Mouse (Mus musculus) adipocyte (in vitro differentiated cells): Measurements from ENCODE around the gene Alg11.

Experiments used
- DNase-seq: peaks from one replicate; pipeline ENCODE4 v3.0.0-alpha.2; 2016; ENCODE audit warnings: low spot score

Gene Alg11

GRCm38 (mm10) chr8:22060446-22060889, at the start of gene Alg11:
TSS of gene Alg11 (plus strand) at chr8:22060721.
- peak; percentile 98 for DNase-seq

- no peak for DNase-seq
These were observed 47.4 kb upstream of the Alg11 start for GRCm38 (mm10) chr8:22013034-22013707.

- no peak for DNase-seq
These were observed 42.8 kb upstream of the Alg11 start for GRCm38 (mm10) chr8:22017731-22018130.

- DNase-seq: no peak
These were observed 41.0 kb upstream of the Alg11 start for GRCm38 (mm10) chr8:22019498-22019897.

GRCm38 (mm10) chr8:22022244-22022643, 38.3 kb upstream of the Alg11 start:
- no peak for DNase-seq

GRCm38 (mm10) chr8:22025241-22025640, 35.3 kb upstream of the Alg11 start:
- DNase-seq: no peak

- no peak for DNase-seq
These were observed 31.5 kb upstream of the Alg11 start for GRCm38 (mm10) chr8:22028973-22029372.

- no peak for DNase-seq
These were observed 29.5 kb upstream of the Alg11 start for GRCm38 (mm10) chr8:22030990-22031389.

- no peak for DNase-seq
These were observed 24.4 kb upstream of the Alg11 start for GRCm38 (mm10) chr8:22036137-22036536.

GRCm38 (mm10) chr8:22037022-22037421, 23.5 kb upstream of the Alg11 start:
- peak; percentile 20 for DNase-seq

- DNase-seq: no peak
These were observed 20.9 kb upstream of the Alg11 start for GRCm38 (mm10) chr8:22039468-22040152.

GRCm38 (mm10) chr8:22040153-22040509, 20.4 kb upstream of the Alg11 start:
- no peak for DNase-seq

GRCm38 (mm10) chr8:22042515-22042914, 18.0 kb upstream of the Alg11 start:
- no peak for DNase-seq

GRCm38 (mm10) chr8:22043706-22044105, 16.8 kb upstream of the Alg11 start:
- DNase-seq: no peak

GRCm38 (mm10) chr8:22047699-22048464, 12.6 kb upstream of the Alg11 start:
- DNase-seq: peak; percentile 20

GRCm38 (mm10) chr8:22054674-22055491, 5.6 kb upstream of the Alg11 start:
- peak; percentile 53 for DNase-seq

- DNase-seq: no peak
These were observed 5.0 kb upstream of the Alg11 start for GRCm38 (mm10) chr8:22055492-22055877.

GRCm38 (mm10) chr8:22056850-22057249, 3.7 kb upstream of the Alg11 start:
- no peak for DNase-seq

- DNase-seq: no peak
These were observed 2.2 kb upstream of the Alg11 start for GRCm38 (mm10) chr8:22058368-22058767.

- DNase-seq: no peak
These were observed 1.3 kb upstream of the Alg11 start for GRCm38 (mm10) chr8:22059153-22059738.

GRCm38 (mm10) chr8:22059821-22060445, 588 bp upstream of the Alg11 start, which contains the start of gene Atp7b:
TSS of gene Atp7b (minus strand) at chr8:22060305.
- DNase-seq: no peak
